Mouse (Mus musculus) Patski (cell line): ENCODE data around the gene Gm6408. TPM values are rescaled to one million over a fixed set of nuclear protein-coding genes. Genes with fewer than 3 reads are reported as not detected.
"Not testable (repeated sequence)": the region's sequence is repeated elsewhere in the genome, so short reads cannot be mapped to it uniquely, and the experiment has no call there.

Source experiments
- ATAC-seq: fragments of 100-300 bp; one replicate; pipeline ENCODE4 v1.8.0; 2021
- CTCF ChIA-PET: fragments of 350-600 bp; sonication (Branson Sonifier 250); formaldehyde crosslinking; loops from one replicate; lab custom pipeline; 2022; ENCODE audit warnings: inconsistent platforms; lab: Charles Lee
- POLR2A ChIA-PET: fragments of 350-600 bp; sonication (Branson Sonifier 250); formaldehyde crosslinking; loops from one replicate; lab custom pipeline; 2022; ENCODE audit warnings: antibody characterized with exemption, inconsistent platforms; lab: Charles Lee
- DNase-seq: peaks from one replicate; pipeline ENCODE4 v3.0.0-alpha.2; 2011; ENCODE audit warnings: low read depth, low spot score
- H3K27me3 ChIP-seq: fragments of 371-371 bp; one replicate; pipeline ENCODE4 v1.5.1; 2021
- CTCF ChIP-seq: fragments of 100-300 bp; IDR thresholded peaks from one replicate; pipeline ENCODE4 v1.5.1; 2021
- in situ Hi-C: fragments of 300-500 bp; cut with MboI; formaldehyde crosslinking; loops from 3 replicates; pipeline ENCODE4 v1.11.1; 2018; ENCODE audit warnings: low pct_unique_long_range_greater_than_20kb, mixed read lengths
- polyA plus RNA-seq: library from polyadenylated mRNA; unstranded; gene quantifications from one replicate; pipeline ENCODE4 v1.2.3, GENCODE M21; 2021

Gene Gm6408
- not detected for polyA plus RNA-seq

DNA sequence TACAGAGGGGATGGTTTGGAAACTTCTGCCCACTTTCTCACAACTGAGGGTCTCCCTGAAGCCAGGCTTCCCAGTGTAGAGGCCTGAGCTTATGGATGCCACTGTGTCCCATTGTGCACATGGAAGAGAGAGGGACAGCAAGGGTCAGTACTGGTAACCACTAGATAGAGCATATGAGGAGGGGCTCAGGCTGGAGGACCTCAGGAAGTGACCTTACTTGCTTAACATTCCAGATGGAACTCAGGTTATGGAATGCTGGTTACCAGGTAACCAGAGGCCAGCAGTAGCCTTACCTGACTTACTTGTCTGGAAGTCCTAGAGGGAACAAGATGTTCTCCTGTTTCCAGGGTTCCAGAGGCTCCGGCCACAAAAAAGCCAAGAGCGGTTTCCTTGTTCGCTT lies at the start of gene Gm6408:
Gm6408 (plus strand) TSS at position 301 of the 400 bp plus-strand sequence.
- POLR2A ChIA-PET, in situ Hi-C loops, CTCF ChIA-PET, ATAC-seq, DNase-seq, H3K27me3 ChIP-seq: not testable (repeated sequence)

DNA sequence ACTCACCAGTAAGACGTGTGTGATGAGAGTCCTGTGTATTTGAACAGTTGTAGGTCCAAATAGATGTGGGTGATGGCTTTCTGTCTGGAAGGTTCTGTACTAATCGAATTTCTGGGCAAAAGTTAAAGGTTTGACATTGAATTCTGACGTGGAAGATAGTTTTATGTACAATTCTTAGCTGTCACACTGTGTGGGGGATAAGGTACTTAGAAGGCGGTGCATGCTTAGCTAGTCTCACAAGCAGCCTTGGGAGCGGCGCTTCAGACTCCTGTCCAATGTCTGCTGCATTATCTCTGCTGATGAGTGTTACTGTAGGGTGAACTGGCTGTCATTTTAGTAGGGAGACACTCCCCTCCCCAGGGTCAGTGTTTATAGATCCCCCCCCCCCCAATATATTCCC lies 49.3 kb upstream of the Gm6408 start:
- no peaks in the 10 kb centered on the region for H3K27me3 ChIP-seq
- CTCF ChIA-PET = interaction anchor here (0.9 to 1.4 kb wide), 3 partner anchors 10 to 16 kb away, joined by 3 to 4 read pairs (median 4); no protein-coding TSS in a partner anchor
- DNase-seq (no peak), ATAC-seq (no peak)
- POLR2A ChIA-PET = no interaction called here
- in situ Hi-C loops = no loop called here
- TF ChIP-seq CTCF = no peak

GRCm38 (mm10) chr5:146435316-146435715 lies 46.4 kb upstream of the Gm6408 start:
- in situ Hi-C loops = no loop called here
- ChIA-PET POLR2A (no interaction called here), CTCF (interaction anchor here (2.0 kb wide), 1 partner anchor 11 kb away, joined by 5 read pairs; no protein-coding TSS in a partner anchor)
- DNase-seq (no peak), ATAC-seq (no peak)
- TF ChIP-seq CTCF = no peak
- no peaks in the 10 kb centered on the region for H3K27me3 ChIP-seq

DNA sequence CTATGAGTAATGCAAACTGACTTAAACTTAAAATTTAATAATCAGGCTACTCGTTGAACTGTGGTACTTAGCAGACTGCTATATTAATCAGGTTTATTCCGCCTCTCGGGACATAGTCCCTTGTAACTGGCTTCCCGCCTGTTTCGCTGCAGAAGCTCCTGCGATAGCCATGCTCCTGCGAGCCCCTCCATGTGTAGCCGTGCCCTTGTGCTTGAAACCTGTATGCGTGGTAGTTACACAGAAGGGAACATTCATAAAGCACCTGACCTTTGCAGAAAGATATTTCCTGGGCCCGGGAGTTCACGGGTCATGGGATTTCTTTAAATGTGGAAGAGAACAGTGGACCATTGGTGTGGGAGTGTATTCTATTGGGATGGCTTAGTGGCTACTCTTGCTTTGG lies 45.0 kb upstream of the Gm6408 start:
- in situ Hi-C loops = no loop called here
- TF ChIP-seq CTCF = no peak
- POLR2A ChIA-PET = no interaction called here
- DNase-seq (no peak), ATAC-seq (no peak)
- no peaks in the 10 kb centered on the region for H3K27me3 ChIP-seq
- CTCF ChIA-PET = interaction anchor here (2.0 kb wide), 1 partner anchor 9 kb away, joined by 5 read pairs; no protein-coding TSS in a partner anchor

DNA sequence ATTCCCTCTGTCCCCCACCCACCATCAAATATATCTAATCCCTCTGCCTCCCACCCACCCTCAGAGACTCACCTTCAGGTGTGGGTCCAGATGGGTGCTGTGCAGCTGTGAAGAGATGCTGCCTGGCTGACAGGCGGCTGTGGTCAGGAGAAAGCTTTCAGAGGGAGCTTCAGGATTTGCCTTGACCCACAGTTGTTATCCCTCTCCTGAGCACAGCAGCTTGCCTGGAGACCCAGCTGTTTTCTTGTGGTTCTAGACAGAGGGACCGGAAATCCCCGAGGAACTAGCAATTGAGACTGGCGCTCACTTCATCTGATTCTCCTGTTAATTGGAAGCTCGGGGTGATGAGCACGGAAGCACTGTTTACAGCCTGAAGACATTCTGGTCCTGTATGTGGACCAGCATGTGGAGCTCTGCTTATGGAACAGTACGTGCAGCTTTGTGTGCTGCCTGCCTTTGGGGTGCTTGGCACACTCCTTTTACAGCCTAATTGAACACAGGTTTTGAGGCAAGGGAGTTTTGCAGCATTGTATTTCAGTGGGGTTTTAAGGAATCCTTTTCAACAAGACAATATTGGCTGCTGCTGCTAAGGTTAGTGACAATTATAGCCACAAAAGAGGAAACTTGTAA lies 42.5 kb upstream of the Gm6408 start:
- POLR2A ChIA-PET = no interaction called here
- H3K27me3 ChIP-seq = no peaks in the 10 kb centered on the region
- CTCF ChIA-PET = no interaction called here
- ATAC-seq = no peak
- TF ChIP-seq CTCF = no peak
- DNase-seq = no peak
- in situ Hi-C loops = no loop called here

DNA sequence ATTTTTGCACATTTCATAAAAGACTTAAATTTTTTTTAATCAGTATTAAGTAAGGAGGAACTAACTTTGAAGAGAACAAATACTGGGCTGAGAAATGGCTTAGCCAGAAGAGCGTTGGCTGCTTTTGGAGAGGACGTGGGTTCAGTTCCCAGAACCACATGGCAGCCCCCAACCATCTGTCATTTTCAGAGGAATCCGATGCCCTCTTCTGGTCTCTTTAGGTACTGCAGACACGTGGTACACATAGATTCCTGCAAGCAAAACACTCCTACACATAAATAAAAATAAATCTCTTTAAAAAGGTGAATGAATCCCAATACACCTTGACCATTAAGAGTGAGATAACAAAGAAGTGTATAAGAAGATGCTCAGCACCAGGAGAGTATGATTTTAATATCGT lies 41.5 kb upstream of the Gm6408 start:
- POLR2A ChIA-PET = no interaction called here
- CTCF ChIA-PET = no interaction called here
- no peaks in the 10 kb centered on the region for H3K27me3 ChIP-seq
- DNase-seq (no peak), ATAC-seq (no peak)
- TF ChIP-seq CTCF = no peak
- in situ Hi-C loops = no loop called here

DNA sequence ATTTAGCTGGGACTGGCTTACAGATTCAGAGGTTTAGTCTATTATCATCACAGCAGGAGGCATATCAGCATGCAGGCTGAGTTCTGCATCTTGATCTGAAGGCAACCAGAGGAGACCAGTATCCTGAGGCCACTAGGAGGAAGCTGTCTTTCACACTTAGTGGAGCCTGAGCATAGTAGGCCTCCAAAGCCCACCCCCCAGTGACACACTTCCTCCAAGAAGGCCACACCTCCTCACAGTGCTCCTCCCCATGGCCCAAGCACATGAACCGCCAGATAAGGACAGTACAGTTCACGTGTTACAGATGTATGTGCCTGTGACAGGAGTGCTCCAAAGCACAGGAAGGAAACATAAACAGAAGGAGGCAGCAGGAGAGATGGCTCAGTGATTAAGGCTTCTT lies 39.0 kb upstream of the Gm6408 start:
- ChIA-PET POLR2A (no interaction called here), CTCF (no interaction called here)
- TF ChIP-seq CTCF = no peak
- in situ Hi-C loops = no loop called here
- no peaks in the 10 kb centered on the region for H3K27me3 ChIP-seq
- DNase-seq (no peak), ATAC-seq (no peak)

GRCm38 (mm10) chr5:146446633-146447032 lies 35.1 kb upstream of the Gm6408 start:
- in situ Hi-C loops = no loop called here
- no peak for DNase-seq
- H3K27me3 ChIP-seq = no peaks in the 10 kb centered on the region
- CTCF ChIA-PET = interaction anchor here (0.9 to 1.6 kb wide), 4 partner anchors 9 to 98 kb away, joined by 3 to 5 read pairs (median 4); no protein-coding TSS in a partner anchor
- ATAC-seq = no peak
- TF ChIP-seq CTCF = no peak
- POLR2A ChIA-PET = interaction anchor here (0.5 kb wide), 1 partner anchor 15 kb away, joined by 3 read pairs; no protein-coding TSS in a partner anchor

- no peak for TF ChIP-seq CTCF
- ChIA-PET CTCF (no interaction called here), POLR2A (no interaction called here)
- DNase-seq (no peak), ATAC-seq (no peak)
- no peaks in the 10 kb centered on the region for H3K27me3 ChIP-seq
- in situ Hi-C loops = loop anchor here (25.0 kb wide), 1 partner anchor 264 kb away; the partner anchor contains the start of gene 1700001J03Rik
Measured at GRCm38 (mm10) chr5:146451592-146452254, 30.0 kb upstream of the Gm6408 start.

DNA sequence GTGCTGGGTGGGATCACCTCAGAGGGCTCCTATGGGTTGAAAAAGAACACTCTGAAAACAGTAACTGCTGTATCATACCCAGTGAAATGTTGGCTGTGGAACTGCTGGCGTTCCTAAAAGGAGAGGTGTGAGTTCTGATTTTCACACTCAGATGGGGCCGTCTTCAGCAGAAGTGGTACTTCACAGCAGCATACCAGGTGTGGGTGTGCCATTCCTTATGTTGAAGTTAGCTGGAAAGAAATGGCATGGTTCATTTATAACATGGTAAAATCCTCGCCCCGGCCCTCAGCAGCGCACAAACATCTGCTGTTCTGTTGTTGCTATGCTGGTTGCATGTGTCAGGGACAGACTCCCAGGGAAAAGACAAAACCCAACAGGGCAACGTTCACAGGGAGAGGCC lies 28.2 kb upstream of the Gm6408 start:
- CTCF ChIA-PET = interaction anchor here (1.6 kb wide), 1 partner anchor 27 kb away, joined by 3 read pairs; no protein-coding TSS in a partner anchor
- TF ChIP-seq CTCF = no peak
- ATAC-seq (no peak), DNase-seq (no peak)
- in situ Hi-C loops = loop anchor here (25.0 kb wide), 1 partner anchor 266 kb away; the partner anchor contains the start of gene 1700001J03Rik
- no peaks in the 10 kb centered on the region for H3K27me3 ChIP-seq
- POLR2A ChIA-PET = no interaction called here

GRCm38 (mm10) chr5:146461612-146462011 lies 20.2 kb upstream of the Gm6408 start:
- in situ Hi-C loops = loop anchor here (25.0 kb wide), 1 partner anchor 274 kb away; the partner anchor contains the start of gene 1700001J03Rik
- H3K27me3 ChIP-seq = no peaks in the 10 kb centered on the region
- POLR2A ChIA-PET = interaction anchor here (0.7 kb wide), 1 partner anchor 15 kb away, joined by 3 read pairs; no protein-coding TSS in a partner anchor
- CTCF ChIA-PET = interaction anchor here (1.2 kb wide), 1 partner anchor 35 kb away, joined by 3 read pairs; no protein-coding TSS in a partner anchor
- TF ChIP-seq CTCF = no peak
- ATAC-seq (peak; percentile 78), DNase-seq (peak; percentile 31)
